Mouse (Mus musculus): ENCODE data around the gene Kdm7a. TPM values are rescaled to one million over a fixed set of nuclear protein-coding genes. Genes with fewer than 3 reads are reported as not detected.

Gene Kdm7a
- 18.5 and 19.7 TPM in 2 replicates for polyA plus RNA-seq (2014; fragmentation: Nextera tagmentation; extraction: Ambion mirVana)

DNA sequence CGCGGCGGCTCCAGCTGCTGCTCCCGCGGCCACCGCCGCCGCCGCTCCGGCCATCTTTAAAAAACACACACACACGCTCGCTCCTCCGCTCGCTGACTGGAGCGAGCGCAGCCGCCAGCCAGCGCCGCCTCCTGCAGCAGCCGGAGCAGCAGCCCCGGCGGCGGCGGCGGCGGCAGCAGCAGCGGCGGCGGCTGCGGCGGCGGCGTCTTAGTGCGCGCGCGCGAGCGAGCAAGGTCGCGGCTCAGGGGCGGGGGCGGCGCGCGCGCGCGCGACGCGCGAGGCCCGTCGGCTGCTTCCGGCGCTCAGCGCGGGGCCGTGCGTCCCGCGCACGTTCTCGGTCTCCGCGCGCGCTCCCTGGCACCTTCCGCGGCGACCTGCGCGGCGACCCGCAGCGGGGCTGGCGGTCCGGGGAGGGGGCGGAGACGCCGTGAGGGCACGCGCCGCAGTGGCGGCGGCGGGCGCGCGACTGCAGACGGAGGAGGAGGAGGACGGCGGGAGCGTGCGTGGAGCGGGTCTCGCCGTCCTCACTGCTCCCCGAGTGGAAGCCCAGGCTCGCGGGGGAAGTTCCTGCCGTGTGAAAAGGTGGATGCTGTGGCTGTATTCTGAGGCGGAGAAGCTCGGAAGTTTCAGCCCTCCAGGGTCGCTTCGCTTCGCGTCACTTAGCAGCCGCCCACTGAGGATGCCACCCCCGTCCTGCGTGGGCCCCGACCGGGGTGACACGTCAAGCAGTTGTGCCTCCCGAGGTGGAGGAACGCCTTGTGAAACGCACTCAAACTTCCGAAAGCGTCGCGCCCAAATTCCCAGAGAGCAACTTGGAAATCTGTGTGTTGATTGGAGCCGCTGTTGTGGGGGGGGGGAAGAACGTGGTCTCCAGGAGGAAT is at the start of gene Kdm7a:
Kdm7a (minus strand) TSS at position 209 of the 881 bp plus-strand sequence.
- Histone ChIP-seq H3K4me2 (ENCODE audit: low read depth) (peak within 1 kb of the TSS; percentile 74), H3K4me3 (ENCODE audit: low read depth, low read length) (peak within 1 kb of the TSS; percentile 99), H3K9me3 (ENCODE audit: control insufficient read depth, low read length) (no peaks in the 10 kb centered on the region), H3K9ac (ENCODE audit: low read length) (peak within 1 kb of the TSS; percentile 98), H3K27me3 (ENCODE audit: control insufficient read depth, insufficient read depth, low read length) (no peaks in the 10 kb centered on the region), H3K27ac (ENCODE audit: low read depth, low read length) (peak within 1 kb of the TSS; percentile 99), H3K36me3 (ENCODE audit: control insufficient read depth, insufficient read depth, low read length) (no peaks in the 10 kb centered on the region), H3K4me1 (ENCODE audit: control insufficient read depth, insufficient read depth, low read length) (peaks cover 4% of the 10 kb centered on the region; the same call in 1 of the 2 replicates)
- ATAC-seq (ENCODE audit: insufficient read depth, low FRiP score, low TSS enrichment), result peak; percentile 75
- DNase-seq (ENCODE audit: low spot score), result peak; percentile 94
- WGBS, result under 1% methylated on average over 77 of the region's 124 CpGs

DNA sequence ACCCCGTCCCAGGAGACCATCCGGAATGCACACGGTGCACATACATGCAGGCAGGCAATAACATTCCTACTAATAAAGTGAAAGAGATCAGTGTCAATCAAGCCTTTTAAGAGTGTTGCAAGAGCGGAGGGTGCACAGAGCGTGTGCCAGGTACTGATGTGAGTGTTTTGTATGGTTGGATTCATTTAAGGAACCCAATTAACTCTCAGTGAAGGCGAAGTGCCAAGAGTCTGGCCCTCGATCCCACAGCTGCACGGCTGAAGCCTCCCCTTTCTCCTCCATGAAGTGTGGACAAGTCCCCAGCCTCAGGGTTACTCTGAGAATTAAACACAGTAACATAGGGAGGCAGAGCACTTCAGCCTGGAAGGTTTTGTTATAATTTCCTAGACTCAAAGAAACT is 48.7 kb upstream of the Kdm7a start:
- DNase-seq (ENCODE audit: low spot score) (no peak), ATAC-seq (ENCODE audit: insufficient read depth, low FRiP score, low TSS enrichment) (no peak)
- no peak overlapping the region for H3K27ac ChIP-seq (ENCODE audit: low read depth, low read length)
- H3K27me3 ChIP-seq (ENCODE audit: control insufficient read depth, insufficient read depth, low read length), result no peaks in the 10 kb centered on the region
- H3K4me3 ChIP-seq (ENCODE audit: low read depth, low read length), result no peak overlapping the region
- peaks cover 6% of the 10 kb centered on the region; the same call in 1 of the 2 replicates for H3K4me1 ChIP-seq (ENCODE audit: control insufficient read depth, insufficient read depth, low read length)
- no peak overlapping the region for H3K4me2 ChIP-seq (ENCODE audit: low read depth)
- no peak overlapping the region for H3K9ac ChIP-seq (ENCODE audit: low read length)
- no peaks in the 10 kb centered on the region for H3K36me3 ChIP-seq (ENCODE audit: control insufficient read depth, insufficient read depth, low read length)
- WGBS, result 77% methylated on average over 8 of the region's 8 CpGs
- H3K9me3 ChIP-seq (ENCODE audit: control insufficient read depth, low read length), result no peaks in the 10 kb centered on the region

DNA sequence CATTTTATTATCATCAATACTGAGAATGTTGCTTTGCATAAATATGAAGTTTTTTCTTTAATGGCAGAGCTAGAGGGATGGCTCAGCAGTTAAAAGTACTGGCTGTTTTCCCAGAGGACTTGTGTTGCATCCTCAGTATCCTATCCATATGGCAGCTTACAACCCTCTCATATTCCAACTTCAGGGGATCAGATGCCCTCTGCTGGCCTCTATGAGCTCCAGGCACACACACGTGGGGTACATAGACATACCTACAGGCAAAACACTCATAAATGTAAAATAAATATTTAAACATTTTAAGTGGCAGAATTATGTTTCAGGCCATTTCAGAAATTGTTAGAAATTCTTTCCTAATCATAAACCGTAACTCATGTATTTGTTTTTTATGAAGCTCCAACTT is 43.5 kb upstream of the Kdm7a start:
- no peak overlapping the region for H3K4me2 ChIP-seq (ENCODE audit: low read depth)
- DNase-seq (ENCODE audit: low spot score), result no peak
- H3K9ac ChIP-seq (ENCODE audit: low read length), result no peak overlapping the region
- H3K27ac ChIP-seq (ENCODE audit: low read depth, low read length), result no peak overlapping the region
- no peak for ATAC-seq (ENCODE audit: insufficient read depth, low FRiP score, low TSS enrichment)
- 91% methylated on average over 2 of the region's 2 CpGs for WGBS
- no peaks in the 10 kb centered on the region for H3K27me3 ChIP-seq (ENCODE audit: control insufficient read depth, insufficient read depth, low read length)
- H3K4me3 ChIP-seq (ENCODE audit: low read depth, low read length), result no peak overlapping the region
- H3K9me3 ChIP-seq (ENCODE audit: control insufficient read depth, low read length), result no peaks in the 10 kb centered on the region
- no peaks in the 10 kb centered on the region for H3K4me1 ChIP-seq (ENCODE audit: control insufficient read depth, insufficient read depth, low read length)
- no peaks in the 10 kb centered on the region for H3K36me3 ChIP-seq (ENCODE audit: control insufficient read depth, insufficient read depth, low read length)

DNA sequence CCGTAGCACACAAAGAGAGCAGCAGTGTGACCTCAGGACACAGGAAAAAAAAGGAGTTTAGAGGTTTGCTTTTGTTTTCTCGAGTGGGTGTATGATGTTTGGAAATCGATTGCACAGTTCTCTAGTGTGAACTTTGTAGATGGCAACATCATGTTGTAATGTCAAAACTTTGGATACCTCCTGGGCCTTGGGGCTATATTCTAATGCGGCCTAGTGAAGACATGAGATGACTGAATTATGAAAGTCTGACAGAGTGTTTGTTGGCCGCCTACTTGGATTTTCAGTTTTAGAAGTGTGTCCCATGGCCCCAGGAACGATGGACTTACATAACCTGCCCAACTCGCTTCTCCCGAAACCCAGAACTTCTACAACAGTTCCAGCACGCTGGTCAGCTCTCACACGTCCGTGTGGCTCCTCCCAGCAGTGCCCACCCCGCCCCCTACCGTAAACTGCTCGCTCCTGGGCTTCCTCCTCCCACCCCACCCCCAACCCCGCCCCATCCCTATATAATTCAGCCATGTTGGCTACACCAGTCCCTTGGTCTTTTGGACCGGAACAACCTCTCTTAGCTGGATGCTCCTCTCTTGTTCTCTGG is 42.7 kb upstream of the Kdm7a start:
- Histone ChIP-seq H3K4me1 (ENCODE audit: control insufficient read depth, insufficient read depth, low read length) (no peaks in the 10 kb centered on the region), H3K4me2 (ENCODE audit: low read depth) (no peak overlapping the region), H3K9ac (ENCODE audit: low read length) (no peak overlapping the region), H3K27ac (ENCODE audit: low read depth, low read length) (no peak overlapping the region), H3K9me3 (ENCODE audit: control insufficient read depth, low read length) (no peaks in the 10 kb centered on the region), H3K27me3 (ENCODE audit: control insufficient read depth, insufficient read depth, low read length) (no peaks in the 10 kb centered on the region), H3K36me3 (ENCODE audit: control insufficient read depth, insufficient read depth, low read length) (no peaks in the 10 kb centered on the region), H3K4me3 (ENCODE audit: low read depth, low read length) (no peak overlapping the region)
- WGBS, result 57% methylated on average over 16 of the region's 16 CpGs
- ATAC-seq (ENCODE audit: insufficient read depth, low FRiP score, low TSS enrichment) (no peak), DNase-seq (ENCODE audit: low spot score) (no peak)

DNA sequence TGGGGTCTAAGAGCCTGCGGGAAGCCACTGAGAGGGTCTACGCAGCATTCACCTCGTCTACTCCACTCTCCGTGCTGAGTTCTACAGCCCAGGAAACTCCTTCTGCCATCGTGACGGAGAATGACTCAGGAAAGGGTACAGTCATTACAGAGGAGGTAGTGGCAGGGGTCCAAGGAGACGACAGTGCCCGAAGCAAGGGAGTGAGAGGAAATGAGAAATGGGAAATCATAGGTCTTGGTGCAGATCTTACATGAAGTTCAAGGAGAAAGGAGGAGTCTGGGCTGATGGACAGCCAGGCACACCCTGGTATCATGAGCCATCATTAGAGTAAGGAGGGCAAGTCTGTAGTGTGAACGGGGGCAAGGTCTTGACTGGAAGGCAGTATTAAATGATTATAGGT is 37.5 kb upstream of the Kdm7a start:
- Histone ChIP-seq H3K9me3 (ENCODE audit: control insufficient read depth, low read length) (no peaks in the 10 kb centered on the region), H3K9ac (ENCODE audit: low read length) (no peak overlapping the region), H3K4me1 (ENCODE audit: control insufficient read depth, insufficient read depth, low read length) (peaks cover 7% of the 10 kb centered on the region; the same call in 1 of the 2 replicates), H3K4me2 (ENCODE audit: low read depth) (no peak overlapping the region), H3K27ac (ENCODE audit: low read depth, low read length) (no peak overlapping the region), H3K36me3 (ENCODE audit: control insufficient read depth, insufficient read depth, low read length) (no peaks in the 10 kb centered on the region), H3K27me3 (ENCODE audit: control insufficient read depth, insufficient read depth, low read length) (no peaks in the 10 kb centered on the region), H3K4me3 (ENCODE audit: low read depth, low read length) (no peak overlapping the region)
- ATAC-seq (ENCODE audit: insufficient read depth, low FRiP score, low TSS enrichment) (no peak), DNase-seq (ENCODE audit: low spot score) (no peak)
- WGBS, result 72% methylated on average over 9 of the region's 9 CpGs

DNA sequence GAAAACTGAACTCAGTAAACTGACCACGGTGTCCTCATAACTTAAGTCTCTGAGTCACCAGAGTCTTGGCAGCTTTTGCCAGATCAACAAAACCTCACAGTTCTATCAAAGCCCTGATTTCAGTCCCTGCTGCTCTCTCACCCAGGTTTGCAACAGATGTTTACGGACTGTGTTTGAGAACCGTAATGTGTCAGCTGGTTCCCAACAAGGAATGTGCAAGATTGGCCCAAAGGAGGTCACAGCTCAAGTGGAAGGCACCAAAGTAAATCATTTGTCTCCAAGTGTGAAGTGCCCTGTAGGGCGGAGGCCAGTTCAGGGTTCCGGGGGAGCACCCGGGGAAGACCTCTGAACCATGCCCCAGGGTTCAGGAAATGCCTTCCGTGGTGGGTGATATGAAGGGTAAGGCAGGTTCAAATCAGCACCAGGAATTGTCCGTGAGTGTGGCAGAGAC is 36.9 kb upstream of the Kdm7a start:
- Histone ChIP-seq H3K27ac (ENCODE audit: low read depth, low read length) (no peak overlapping the region), H3K36me3 (ENCODE audit: control insufficient read depth, insufficient read depth, low read length) (no peaks in the 10 kb centered on the region), H3K4me3 (ENCODE audit: low read depth, low read length) (no peak overlapping the region), H3K4me1 (ENCODE audit: control insufficient read depth, insufficient read depth, low read length) (peaks cover 7% of the 10 kb centered on the region; the same call in 1 of the 2 replicates), H3K27me3 (ENCODE audit: control insufficient read depth, insufficient read depth, low read length) (no peaks in the 10 kb centered on the region), H3K4me2 (ENCODE audit: low read depth) (no peak overlapping the region), H3K9me3 (ENCODE audit: control insufficient read depth, low read length) (no peaks in the 10 kb centered on the region), H3K9ac (ENCODE audit: low read length) (no peak overlapping the region)
- ATAC-seq (ENCODE audit: insufficient read depth, low FRiP score, low TSS enrichment) (no peak), DNase-seq (ENCODE audit: low spot score) (no peak)
- WGBS, result 64% methylated on average over 8 of the region's 8 CpGs

DNA sequence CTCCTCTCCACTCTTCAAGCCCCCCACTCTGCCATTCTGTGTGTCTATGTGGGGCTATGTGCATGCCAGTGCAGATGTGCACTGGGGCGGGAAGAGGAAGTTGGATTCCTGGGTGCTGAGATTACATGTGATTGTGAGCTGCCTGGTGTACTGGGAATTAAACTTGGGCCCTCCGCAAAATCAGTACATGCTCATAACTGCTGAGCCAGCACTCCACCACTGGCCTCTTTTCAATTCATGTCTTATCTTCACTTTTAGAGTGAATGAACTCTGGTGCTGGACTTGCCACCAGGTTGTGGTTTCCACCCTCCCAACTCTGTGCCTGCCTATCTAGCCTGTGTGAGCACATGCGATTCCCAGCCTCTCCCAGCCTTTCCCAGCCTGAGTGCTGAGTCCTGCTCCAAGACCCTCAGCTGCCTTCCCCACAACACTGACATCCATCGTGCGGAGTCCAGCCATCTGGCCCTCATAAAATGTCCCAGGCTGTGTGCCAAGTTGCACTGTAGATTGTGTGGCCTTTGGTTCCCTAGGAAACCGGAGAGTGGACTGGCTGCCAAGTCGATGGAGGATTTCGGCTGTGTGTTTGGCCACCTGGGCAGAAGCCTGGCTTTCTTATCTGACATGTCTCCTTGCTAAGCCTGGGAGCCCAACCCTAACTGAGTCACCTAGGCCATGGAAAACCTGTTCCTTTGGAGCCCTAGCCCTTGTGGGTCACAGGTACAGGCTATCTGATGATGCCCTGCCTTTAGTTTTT is 36.3 kb upstream of the Kdm7a start:
- ATAC-seq (ENCODE audit: insufficient read depth, low FRiP score, low TSS enrichment) (peak; percentile 79), DNase-seq (ENCODE audit: low spot score) (peak; percentile 59)
- H3K4me2 ChIP-seq (ENCODE audit: low read depth), result no peak overlapping the region
- 48% methylated on average over 8 of the region's 8 CpGs for WGBS
- no peaks in the 10 kb centered on the region for H3K9me3 ChIP-seq (ENCODE audit: control insufficient read depth, low read length)
- no peak overlapping the region for H3K9ac ChIP-seq (ENCODE audit: low read length)
- no peak overlapping the region; the same call in 1 of the 2 replicates for H3K27ac ChIP-seq (ENCODE audit: low read depth, low read length)
- no peaks in the 10 kb centered on the region for H3K36me3 ChIP-seq (ENCODE audit: control insufficient read depth, insufficient read depth, low read length)
- no peaks in the 10 kb centered on the region for H3K27me3 ChIP-seq (ENCODE audit: control insufficient read depth, insufficient read depth, low read length)
- no peak overlapping the region for H3K4me3 ChIP-seq (ENCODE audit: low read depth, low read length)
- H3K4me1 ChIP-seq (ENCODE audit: control insufficient read depth, insufficient read depth, low read length), result peaks cover 7% of the 10 kb centered on the region; the same call in 1 of the 2 replicates

DNA sequence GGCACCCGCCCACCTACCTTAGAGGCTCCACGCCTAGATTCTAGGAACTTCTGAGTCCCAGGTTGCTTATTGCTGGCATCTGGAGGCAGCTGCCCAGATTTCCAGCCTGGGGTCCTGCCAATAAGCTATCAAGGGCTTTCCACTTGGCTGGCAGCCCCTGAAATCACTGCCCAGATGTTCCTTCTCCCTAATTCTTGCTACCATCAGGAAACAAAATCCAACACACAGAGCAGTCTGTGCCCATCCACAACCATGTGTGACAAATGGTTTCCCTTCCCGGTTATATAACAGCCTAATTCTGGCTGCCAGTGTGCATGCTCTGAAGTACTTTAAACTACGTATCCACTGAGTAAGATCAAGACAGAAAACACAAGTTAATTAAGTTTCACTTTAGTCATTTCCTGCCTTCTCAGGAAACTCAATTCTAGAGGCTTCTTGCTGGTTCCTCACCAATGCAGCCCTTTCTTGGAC is 34.9 kb upstream of the Kdm7a start:
- no peaks in the 10 kb centered on the region for H3K9me3 ChIP-seq (ENCODE audit: control insufficient read depth, low read length)
- no peak overlapping the region for H3K27ac ChIP-seq (ENCODE audit: low read depth, low read length)
- DNase-seq (ENCODE audit: low spot score) (no peak), ATAC-seq (ENCODE audit: insufficient read depth, low FRiP score, low TSS enrichment) (no peak)
- no peak overlapping the region for H3K9ac ChIP-seq (ENCODE audit: low read length)
- WGBS, result 95% methylated on average over 4 of the region's 4 CpGs
- H3K36me3 ChIP-seq (ENCODE audit: control insufficient read depth, insufficient read depth, low read length), result no peaks in the 10 kb centered on the region
- H3K4me2 ChIP-seq (ENCODE audit: low read depth), result no peak overlapping the region
- H3K4me1 ChIP-seq (ENCODE audit: control insufficient read depth, insufficient read depth, low read length), result peaks cover 7% of the 10 kb centered on the region; the same call in 1 of the 2 replicates
- H3K27me3 ChIP-seq (ENCODE audit: control insufficient read depth, insufficient read depth, low read length), result no peaks in the 10 kb centered on the region
- H3K4me3 ChIP-seq (ENCODE audit: low read depth, low read length), result no peak overlapping the region
